9 mouse cellular contexts compared by ENCODE assay signal in genomic region chr14:55098067-55098466, GRCm38 (mm10). TPM values are rescaled to one million over a fixed set of nuclear protein-coding genes. Genes with fewer than 3 reads are reported as not detected.
DNase-seq lines count a peak whose midpoint lies in the region; ATAC-seq and TF ChIP-seq lines count a peak whose summit lies in the region.
"Had no signal": no experiment of that assay in that cellular context is flagged by ENCODE, and none has a peak within 500 bp of the region (broad histone marks: within the 10 kb centered on the region; RNA-seq: fewer than 3 reads in every experiment).

No protein-coding gene starts in this region.

- intact Hi-C loops in gastrocnemius, postnatal 36 days (cut with DNase I) = loop anchor here (10.0 kb wide), 1 partner anchor 583 kb away; the partner anchor contains the start of gene Prmt5

- in situ Hi-C loops in ES-E14 (cut with MboI; ENCODE audit: low sequenced_read_pairs in 2 of 2, unreplicated experiment in 2 of 2) = loop anchor here in 1 of 2 experiments (5.0 kb wide), 1 partner anchor 71 kb away; no protein-coding TSS in a partner anchor

- no peaks in the 10 kb centered on the region for H3K9me3 ChIP-seq in kidney, embryonic 14.5 days (ENCODE audit: control insufficient read depth, low read length)
- no peaks in the 10 kb centered on the region for H3K9me3 ChIP-seq in ES-E14 (ENCODE audit: control insufficient read depth, insufficient read depth, low read depth, low read length)
- H3K9me3 ChIP-seq in midbrain, embryonic 13.5 days = no peaks in the 10 kb centered on the region
- H3K9me3 ChIP-seq: megakaryocyte, embryonic 14.5 days had no signal

- WGBS in kidney, embryonic 14.5 days = 61% methylated on average over 4 of the region's 4 CpGs
- 62% methylated on average over 4 of the region's 4 CpGs for WGBS in midbrain, embryonic 13.5 days

- no peak overlapping the region for H3K27ac ChIP-seq in kidney, embryonic 14.5 days (ENCODE audit: low read depth, low read length)
- peak overlapping the region; percentile 24; the same call in 1 of the 2 replicates for H3K27ac ChIP-seq in ES-E14 (ENCODE audit: insufficient read depth, low read depth, low read length, poor library complexity, severe bottlenecking)
- H3K27ac ChIP-seq in midbrain, embryonic 13.5 days = peak overlapping the region; percentile 59

- peaks cover 14% of the 10 kb centered on the region for H3K36me3 ChIP-seq in kidney, embryonic 14.5 days (ENCODE audit: control insufficient read depth, insufficient read depth, low read length)
- H3K36me3 ChIP-seq in ES-E14 (ENCODE audit: control insufficient read depth, insufficient read depth, low read length, poor library complexity, severe bottlenecking) = peaks cover 5% of the 10 kb centered on the region; the same call in 1 of the 2 replicates
- H3K36me3 ChIP-seq in midbrain, embryonic 13.5 days = 0 out of 2 replicates have a peak, but pooled peaks cover 7% of the 10 kb centered on the region

- H3K9ac ChIP-seq in kidney, embryonic 14.5 days (ENCODE audit: low read depth, low read length) = no peak overlapping the region
- H3K9ac ChIP-seq in ES-E14 (ENCODE audit: insufficient read depth, low read depth, low read length, poor library complexity, severe bottlenecking) = no peak overlapping the region; the same call in 1 of the 2 replicates
- H3K9ac ChIP-seq in midbrain, embryonic 13.5 days (replicated peaks) = no peak overlapping the region

- peak; percentile 52 for DNase-seq in kidney, adult 11 months
- DNase-seq in ES-E14 (ENCODE audit: low read depth, low spot score) = no peak
- DNase-seq in embryo, embryonic 10.5 days (ENCODE audit: low spot score) = peak; percentile 68
- peak; percentile 55 to 62 for DNase-seq in kidney, adult 8-10 months
- DNase-seq in gastrocnemius, postnatal 36 days = no peak
- no peak for DNase-seq in frontal cortex, postnatal 36 days (ENCODE audit: low spot score in 2 of 2)

- H3K4me2 ChIP-seq in kidney, embryonic 14.5 days (replicated peaks; ENCODE audit: low read depth, low read length) = no peak overlapping the region
- H3K4me2 ChIP-seq in midbrain, embryonic 13.5 days (replicated peaks) = no peak overlapping the region

- H3K4me3 ChIP-seq in kidney, embryonic 14.5 days (ENCODE audit: low read length) = no peak overlapping the region
- H3K4me3 ChIP-seq in ES-E14 (ENCODE audit: insufficient read depth in 1 of 2, low read depth in 1 of 2, low read length in 2 of 2, poor library complexity in 1 of 2, severe bottlenecking in 1 of 2) = 0 out of 4 replicates have a peak overlapping the region, but pooled peaks of 1 of the 2 experiments have one; percentile 34
- no peak overlapping the region for H3K4me3 ChIP-seq in midbrain, embryonic 13.5 days (replicated peaks)
- H3K4me3 ChIP-seq: megakaryocyte, embryonic 14.5 days had no signal

- ATAC-seq in kidney, embryonic 14.5 days (ENCODE audit: low FRiP score, low TSS enrichment) = no peak
- no peak for ATAC-seq in midbrain, embryonic 13.5 days

- H3K4me1 ChIP-seq in kidney, embryonic 14.5 days (ENCODE audit: control insufficient read depth, insufficient read depth, low read length) = peaks cover 16% of the 10 kb centered on the region; the same call in 1 of the 2 replicates
- peaks cover 4 to 21% of the 10 kb centered on the region in 2 experiments; a peak in 2 of 4 replicates for H3K4me1 ChIP-seq in ES-E14 (ENCODE audit: control insufficient read depth in 2 of 2, insufficient read depth in 2 of 2, low read length in 2 of 2, poor library complexity in 1 of 2)
- H3K4me1 ChIP-seq in midbrain, embryonic 13.5 days (replicated peaks) = peaks cover 37% of the 10 kb centered on the region

- H3K27me3 ChIP-seq in kidney, embryonic 14.5 days (ENCODE audit: control insufficient read depth, insufficient read depth, low read length) = no peaks in the 10 kb centered on the region
- 0 out of 2 replicates have a peak, but pooled peaks cover 4% of the 10 kb centered on the region for H3K27me3 ChIP-seq in midbrain, embryonic 13.5 days
- H3K27me3 ChIP-seq: megakaryocyte, embryonic 14.5 days had no signal

TF ChIP-seq in ES-E14, 5 proteins besides CTCF, POLR2A, EP300 and RAD21:
- peak; percentile 77 for TF ChIP-seq ZC3H11A (IDR thresholded peaks at IDR 0.05; ENCODE audit: borderline replicate concordance, low read depth, low read length)
- TF ChIP-seq CHD2 (IDR thresholded peaks at IDR 0.05; ENCODE audit: low read depth, low read length) = no peak
- no peak for TF ChIP-seq ZNF384 (IDR thresholded peaks at IDR 0.05; ENCODE audit: low read depth, low read length)
- peak; percentile 11; the same call in 1 of the 2 replicates for TF ChIP-seq MAFK (IDR thresholded peaks at IDR 0.05; ENCODE audit: insufficient read depth, low read depth, low read length)
- TF ChIP-seq HCFC1 (IDR thresholded peaks at IDR 0.05; ENCODE audit: borderline replicate concordance, insufficient read depth, low read length) = 0 out of 2 replicates have a peak, but pooled peaks have one; percentile 23

RNA-seq across cellular contexts. Expression of gene Thtpa, which starts 3.5 kb away (rescaled TPM):
- polyA plus RNA-seq in kidney, embryonic 14.5 days (2014; fragmentation: Nextera tagmentation; extraction: Ambion mirVana) = 14.5 and 21.8 TPM in 2 replicates
- total RNA-seq in ES-E14 (2012; rRNA removed) = 7.9 and 11.9 TPM in 2 replicates
- 32.1 and 35.0 TPM in 2 replicates for polyA plus RNA-seq in midbrain, embryonic 13.5 days (2015; fragmentation: Nextera tagmentation; extraction: Ambion mirVana)
- 10 to 100 TPM; 10.1 to 13.6 TPM for total RNA-seq in gastrocnemius, postnatal 36 days (2021)

RNA-seq across cellular contexts. Expression of gene Zfhx2, which starts 5.9 kb away (rescaled TPM):
- 5.8 and 6.4 TPM in 2 replicates for polyA plus RNA-seq in kidney, embryonic 14.5 days (2014; fragmentation: Nextera tagmentation; extraction: Ambion mirVana)
- 9.4 and 12.4 TPM in 2 replicates for total RNA-seq in ES-E14 (2012; rRNA removed)
- 35.5 and 39.9 TPM in 2 replicates for polyA plus RNA-seq in midbrain, embryonic 13.5 days (2015; fragmentation: Nextera tagmentation; extraction: Ambion mirVana)
- 1 to 10 TPM; 3.5 to 3.7 TPM for total RNA-seq in gastrocnemius, postnatal 36 days (2021)

RNA-seq across cellular contexts. Expression of gene Ap1g2, which starts 8.3 kb away (rescaled TPM):
- 11.4 and 17.8 TPM in 2 replicates for polyA plus RNA-seq in kidney, embryonic 14.5 days (2014; fragmentation: Nextera tagmentation; extraction: Ambion mirVana)
- 5.9 and 14.1 TPM in 2 replicates for total RNA-seq in ES-E14 (2012; rRNA removed)
- polyA plus RNA-seq in midbrain, embryonic 13.5 days (2015; fragmentation: Nextera tagmentation; extraction: Ambion mirVana) = 7.9 and 8.2 TPM in 2 replicates
- 1 to 10 TPM; 4.0 to 5.1 TPM for total RNA-seq in gastrocnemius, postnatal 36 days (2021)

RNA-seq across cellular contexts. Expression of gene Jph4, which starts 18.7 kb away (rescaled TPM):
- 0.43 and 0.55 TPM in 2 replicates for polyA plus RNA-seq in kidney, embryonic 14.5 days (2014; fragmentation: Nextera tagmentation; extraction: Ambion mirVana)
- 1.7 and 3.8 TPM in 2 replicates for total RNA-seq in ES-E14 (2012; rRNA removed)
- 18.2 and 19.9 TPM in 2 replicates for polyA plus RNA-seq in midbrain, embryonic 13.5 days (2015; fragmentation: Nextera tagmentation; extraction: Ambion mirVana)
- under 1 TPM; 0.17 to 0.23 TPM for total RNA-seq in gastrocnemius, postnatal 36 days (2021)

Comparison
In these comparisons a context has a peak if more than half of its experiments do, and no peak if none do; other contexts are left out.
1. DNase-seq: peak in kidney, adult 11 months (single experiment), embryo, embryonic 10.5 days (single experiment) and kidney, adult 8-10 months (2 of 2); none in ES-E14 (single experiment), gastrocnemius, postnatal 36 days (0 of 2) and frontal cortex, postnatal 36 days (0 of 2).